Mouse (Mus musculus) stomach, postnatal 0 days (tissue): Measurements from ENCODE around the gene Xpr1.

ENCODE experiments used
- CTCF ChIP-seq: IDR thresholded peaks from 2 replicates; pipeline ENCODE4 v1.5.1; 2016; ENCODE audit warnings: antibody characterized with exemption, low read depth, mild to moderate bottlenecking, moderate library complexity
- EP300 ChIP-seq: optimal IDR thresholded peaks from 2 replicates; pipeline ENCODE3; 2016; ENCODE audit warnings: antibody characterized with exemption

DNA sequence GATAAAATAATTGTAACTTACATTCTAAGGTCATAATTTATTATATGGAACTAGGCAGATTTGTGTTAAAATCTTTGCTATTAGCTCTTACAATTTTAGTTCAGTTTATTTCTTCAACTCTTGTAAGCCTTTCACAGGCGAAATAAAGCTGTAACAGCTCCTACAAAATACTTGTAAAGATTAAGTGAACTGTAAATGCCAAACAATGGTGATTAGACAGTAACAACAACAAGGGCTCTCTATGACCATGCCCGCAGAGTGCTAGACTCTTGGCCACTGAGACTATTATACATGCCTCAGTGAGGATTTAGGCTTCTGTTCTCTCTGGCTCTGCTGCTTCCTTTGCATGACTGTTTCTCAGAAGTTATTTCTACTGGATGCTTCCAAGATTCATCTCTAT, 77.6 kb downstream of the Xpr1 start:
- no peak for TF ChIP-seq CTCF
- TF ChIP-seq EP300 = no peak
